ENCODE assay signal across 1 mouse cellular context in genomic region chr3:133091664-133092273, GRCm38 (mm10).
TF ChIP-seq lines count a peak whose summit lies in the region.

Gene Ints12 (plus strand): TSS chr3:133091840.
Gene Gstcd (minus strand): TSS chr3:133092033.

TF ChIP-seq in MEL, 35 proteins besides CTCF, POLR2A, EP300 and RAD21 (continued from another document):
- TF ChIP-seq MAX (IDR thresholded peaks at IDR 0.05; ENCODE audit: low read length) (no peak; the same call in 1 of the 2 replicates), USF1 (IDR thresholded peaks at IDR 0.05; ENCODE audit: low read depth, low read length) (no peak), POLR2AphosphoS2 (IDR thresholded peaks at IDR 0.05; ENCODE audit: low read length) (peak; percentile 73; the same call in 1 of the 2 replicates), USF2 (IDR thresholded peaks at IDR 0.05; ENCODE audit: borderline replicate concordance in 1 of 2, insufficient read depth in 1 of 2, low read depth in 1 of 2, low read length in 2 of 2) (no peak), NRF1 (IDR thresholded peaks at IDR 0.05; ENCODE audit: insufficient read depth, low read depth, low read length, poor library complexity, severe bottlenecking) (0 out of 2 replicates have a peak, but pooled peaks have one; percentile 31), CHD2 (IDR thresholded peaks at IDR 0.05; ENCODE audit: low read length) (no peak), RCOR1 (IDR thresholded peaks at IDR 0.05; ENCODE audit: low read depth, low read length) (no peak), POLR2AphosphoS5 (IDR thresholded peaks at IDR 0.05; ENCODE audit: borderline replicate concordance, low read depth, low read length) (no peak), HCFC1 (IDR thresholded peaks at IDR 0.05; ENCODE audit: low read depth, low read length) (peak; percentile 95), SIN3A (IDR thresholded peaks at IDR 0.05; ENCODE audit: low read length) (peak; percentile 92), ZMIZ1 (IDR thresholded peaks at IDR 0.05; ENCODE audit: low read depth, low read length) (peak; percentile 88), MXI1 (IDR thresholded peaks at IDR 0.05; ENCODE audit: low read depth, low read length) (peak; percentile 75; the same call in 1 of the 2 replicates), ZKSCAN1 (IDR thresholded peaks at IDR 0.05; ENCODE audit: low read depth, low read length) (no peak)
